Mouse (Mus musculus) layer of hippocampus, adult 2 months (tissue): Measurements from ENCODE around the gene Olfr1294. TPM values are rescaled to one million over a fixed set of nuclear protein-coding genes. Genes with fewer than 3 reads are reported as not detected.

Source experiments
- DNase-seq, 2 experiments: peaks; one replicate each; pipeline ENCODE4 v3.0.0; 2022; ENCODE audit warnings: low spot score in 2 of 2
- H3K27ac ChIP-seq: fragments of 200-600 bp; 2 replicates; pipeline ENCODE4 v1.8.1; 2022
- H3K4me3 ChIP-seq: fragments of 200-600 bp; 2 replicates; pipeline ENCODE4 v1.8.1; 2022; ENCODE audit warnings: mild to moderate bottlenecking
- CTCF ChIP-seq: fragments of 200-600 bp; conservative IDR thresholded peaks from 2 replicates; pipeline ENCODE4 v1.8.1; 2022; ENCODE audit warnings: antibody characterized with exemption, mild to moderate bottlenecking, moderate library complexity
- long read RNA-seq, 2 experiments: library from polyadenylated mRNA; stranded (forward); transcript quantifications; one replicate each; pipeline ENCODE4 v2.0.0; 2021; ENCODE audit warnings: borderline mapping rate in 2 of 2
- total RNA-seq, 2 experiments: library from RNA; stranded (reverse); gene quantifications; 2 replicates each; pipeline ENCODE4 v1.2.3; 2021

The Olfr1294 gene
- total RNA-seq, result not detected
- long read RNA-seq, experiment 1, result 0 reads
- long read RNA-seq, experiment 2, result 0 reads

DNA sequence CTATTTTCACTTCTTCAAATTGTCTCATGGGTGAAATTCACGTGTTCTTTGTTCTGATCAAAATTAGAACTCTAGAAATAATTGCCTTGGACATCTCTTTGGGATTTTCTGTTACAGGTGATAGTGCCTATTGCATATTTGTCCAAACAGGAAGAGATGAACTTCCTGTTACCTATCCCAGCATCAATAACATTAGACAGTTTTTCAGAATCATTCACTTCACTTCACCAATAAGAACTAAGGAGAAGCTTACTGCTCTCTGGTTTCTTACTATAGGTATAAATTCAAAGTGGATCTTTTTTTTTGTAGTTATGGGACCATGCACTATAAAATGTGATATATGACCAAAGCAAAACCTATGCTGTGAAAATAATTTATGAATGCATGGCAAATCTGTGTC lies at the start of gene Olfr1294:
Gene Olfr1294 (minus strand): TSS at position 101 of the 400 bp plus-strand sequence.
- TF ChIP-seq CTCF, result no peak
- Histone ChIP-seq H3K4me3 (no peak within 1 kb of the TSS), H3K27ac (no peak within 1 kb of the TSS)
- DNase-seq, result no peak

DNA sequence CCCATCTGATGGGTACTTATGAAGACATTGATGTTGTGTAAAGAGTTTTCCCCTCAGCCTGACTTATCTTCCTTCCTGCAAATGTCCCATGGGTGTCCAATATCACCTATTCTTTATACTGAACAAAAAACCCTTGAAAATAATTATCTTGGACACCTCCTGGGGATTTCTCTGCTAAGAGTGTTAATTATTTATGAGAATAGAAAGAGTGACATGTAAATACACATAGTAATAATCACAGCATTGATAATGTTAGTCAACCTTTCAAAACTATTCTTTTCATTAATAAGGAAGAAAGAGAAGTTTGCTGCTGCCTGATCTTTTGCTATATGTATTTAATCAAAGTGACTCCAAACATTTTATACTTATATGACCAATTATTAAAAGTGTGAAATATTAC lies 29.5 kb upstream of the Olfr1294 start, which contains the start of gene Olfr1295:
Gene Olfr1295 (minus strand): TSS at position 101 of the 400 bp plus-strand sequence.
- TF ChIP-seq CTCF, result no peak
- Histone ChIP-seq H3K4me3 (no peak within 1 kb of the TSS), H3K27ac (no peak within 1 kb of the TSS)
- DNase-seq, result no peak

DNA sequence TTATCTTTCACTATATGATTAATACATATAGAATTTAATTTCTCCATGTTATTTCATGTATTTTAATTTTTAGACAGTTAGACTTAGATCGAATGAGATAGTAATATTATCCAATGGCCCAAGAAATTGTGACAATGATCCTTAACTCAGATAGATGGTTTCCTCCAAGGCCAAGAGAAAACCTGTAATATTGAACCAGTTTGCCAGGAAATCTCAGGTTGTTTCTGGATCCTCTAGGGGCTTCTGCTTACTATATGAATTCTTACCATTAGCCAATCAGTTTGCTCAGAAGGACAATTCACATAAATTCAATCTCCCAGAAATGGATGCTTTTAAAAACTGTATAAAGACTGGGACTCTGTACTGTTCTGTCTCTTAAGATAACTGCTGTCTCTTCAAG lies 15.2 kb downstream of the Olfr1294 start, which contains the start of gene Olfr1293-ps:
Gene Olfr1293-ps (plus strand): TSS at position 301 of the 400 bp plus-strand sequence.
- TF ChIP-seq CTCF, result no peak
- Histone ChIP-seq H3K27ac (no peak within 1 kb of the TSS), H3K4me3 (no peak within 1 kb of the TSS)
- DNase-seq, result no peak

DNA sequence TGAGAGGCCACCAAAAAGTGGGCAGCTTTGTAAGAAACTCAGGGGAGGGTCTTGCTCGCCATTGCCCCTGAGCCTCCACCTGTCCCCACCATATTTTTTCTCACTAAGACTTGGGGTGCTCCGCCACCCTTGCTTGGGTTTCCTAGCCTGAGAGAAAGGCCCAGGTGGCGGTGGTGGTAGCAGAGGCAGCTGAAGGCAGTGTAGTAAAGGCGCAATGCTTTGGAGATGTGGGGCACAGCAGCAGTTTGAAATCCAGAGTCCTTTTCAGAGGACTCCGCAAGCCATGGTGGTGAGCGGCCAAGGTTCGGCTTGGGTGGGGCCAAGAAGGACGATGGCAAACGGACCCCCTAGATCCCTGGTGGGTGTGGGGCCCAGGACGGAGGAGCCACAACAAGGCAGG lies 22.6 kb downstream of the Olfr1294 start:
- TF ChIP-seq CTCF, result no peak
- no peak overlapping the region for H3K4me3 ChIP-seq
- no peak for DNase-seq
- H3K27ac ChIP-seq, result no peak overlapping the region

DNA sequence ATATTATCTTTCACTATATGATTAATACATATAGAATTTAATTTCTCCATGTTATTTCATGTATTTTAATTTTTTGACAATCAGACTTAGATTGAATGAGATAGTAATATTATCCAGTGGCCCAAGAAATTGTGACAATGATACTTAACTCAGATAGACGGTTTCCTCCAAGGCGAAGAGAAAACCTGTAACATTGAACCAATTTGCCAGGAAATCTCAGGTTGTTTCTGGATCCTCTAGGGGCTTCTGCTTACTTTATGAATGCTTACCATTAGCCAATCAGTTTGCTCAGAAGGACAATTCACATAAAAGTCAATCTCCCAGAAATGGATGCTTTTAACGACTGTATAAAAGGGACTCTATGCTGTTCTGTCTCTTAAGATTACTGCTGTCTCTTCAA lies 43.2 kb downstream of the Olfr1294 start, which contains the start of gene Olfr1291-ps1:
Gene Olfr1291-ps1 (plus strand): TSS at position 301 of the 400 bp plus-strand sequence.
- no peak for DNase-seq
- no peak for TF ChIP-seq CTCF
- H3K4me3 ChIP-seq, result no peak within 1 kb of the TSS
- no peak within 1 kb of the TSS for H3K27ac ChIP-seq

DNA sequence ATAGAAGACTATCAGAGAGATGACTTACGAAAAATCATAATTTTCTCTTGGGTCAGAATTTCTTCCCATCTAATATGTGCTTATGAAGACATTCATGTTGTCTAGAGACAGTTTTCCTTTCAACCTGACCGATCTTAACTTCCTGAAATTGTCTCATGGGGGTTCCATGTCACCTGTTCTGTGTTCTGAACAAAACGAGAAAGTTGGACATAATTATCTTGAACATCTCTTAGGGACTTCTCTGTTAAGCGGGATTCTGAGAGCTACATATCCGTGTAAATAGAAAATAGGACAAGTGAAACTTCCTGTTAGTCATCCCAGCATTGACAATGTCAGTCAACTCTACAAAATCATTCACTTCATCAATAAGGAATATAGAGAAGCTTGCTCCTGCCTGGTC lies 46.4 kb downstream of the Olfr1294 start, which contains the start of gene Olfr1290:
Gene Olfr1290 (minus strand): TSS at position 101 of the 400 bp plus-strand sequence.
- DNase-seq, result no peak
- Histone ChIP-seq H3K4me3 (no peak within 1 kb of the TSS), H3K27ac (no peak within 1 kb of the TSS)
- TF ChIP-seq CTCF, result no peak

Other genes with a start within 250 kb of the Olfr1294 start
- not detected for gene Olfr1279, start 239.7 kb downstream of the Olfr1294 start, total RNA-seq
- not detected for gene Olfr1280, start 226.3 kb downstream of the Olfr1294 start, total RNA-seq
- not detected for gene Olfr1281, start 213.8 kb downstream of the Olfr1294 start, total RNA-seq
- not detected for gene Olfr1282, start 204.2 kb downstream of the Olfr1294 start, total RNA-seq
- not detected for gene Olfr1283, start 173.5 kb downstream of the Olfr1294 start, total RNA-seq
- gene Olfr1284, start 164.8 kb downstream of the Olfr1294 start, total RNA-seq, result not detected
- gene Olfr1286, start 117.2 kb downstream of the Olfr1294 start, total RNA-seq, result not detected
- not detected for gene Olfr1287, start 91.1 kb downstream of the Olfr1294 start, total RNA-seq
- gene Olfr1288, start 66.2 kb downstream of the Olfr1294 start, total RNA-seq, result not detected
- not detected for gene Olfr1289, start 59.5 kb downstream of the Olfr1294 start, total RNA-seq
- not detected for gene Olfr1290, start 46.5 kb downstream of the Olfr1294 start, total RNA-seq
- not detected for gene Olfr1291-ps1, start 43.1 kb downstream of the Olfr1294 start, total RNA-seq
- gene Olfr1293-ps, start 15.1 kb downstream of the Olfr1294 start, total RNA-seq, result not detected
- gene Olfr1295, start 29.4 kb upstream of the Olfr1294 start, total RNA-seq, result not detected
- not detected for gene Olfr1297, start 86.2 kb upstream of the Olfr1294 start, total RNA-seq
- gene Olfr1298, start 108.9 kb upstream of the Olfr1294 start, total RNA-seq, result not detected
- not detected for gene Olfr1299, start 121.1 kb upstream of the Olfr1294 start, total RNA-seq
- gene Olfr1301, start 210.7 kb upstream of the Olfr1294 start, total RNA-seq, result not detected
- not detected for gene Olfr1302, start 237.1 kb upstream of the Olfr1294 start, total RNA-seq